Comparison of ENCODE assay signal across 8 mouse cellular contexts in the genomic region with DNA sequence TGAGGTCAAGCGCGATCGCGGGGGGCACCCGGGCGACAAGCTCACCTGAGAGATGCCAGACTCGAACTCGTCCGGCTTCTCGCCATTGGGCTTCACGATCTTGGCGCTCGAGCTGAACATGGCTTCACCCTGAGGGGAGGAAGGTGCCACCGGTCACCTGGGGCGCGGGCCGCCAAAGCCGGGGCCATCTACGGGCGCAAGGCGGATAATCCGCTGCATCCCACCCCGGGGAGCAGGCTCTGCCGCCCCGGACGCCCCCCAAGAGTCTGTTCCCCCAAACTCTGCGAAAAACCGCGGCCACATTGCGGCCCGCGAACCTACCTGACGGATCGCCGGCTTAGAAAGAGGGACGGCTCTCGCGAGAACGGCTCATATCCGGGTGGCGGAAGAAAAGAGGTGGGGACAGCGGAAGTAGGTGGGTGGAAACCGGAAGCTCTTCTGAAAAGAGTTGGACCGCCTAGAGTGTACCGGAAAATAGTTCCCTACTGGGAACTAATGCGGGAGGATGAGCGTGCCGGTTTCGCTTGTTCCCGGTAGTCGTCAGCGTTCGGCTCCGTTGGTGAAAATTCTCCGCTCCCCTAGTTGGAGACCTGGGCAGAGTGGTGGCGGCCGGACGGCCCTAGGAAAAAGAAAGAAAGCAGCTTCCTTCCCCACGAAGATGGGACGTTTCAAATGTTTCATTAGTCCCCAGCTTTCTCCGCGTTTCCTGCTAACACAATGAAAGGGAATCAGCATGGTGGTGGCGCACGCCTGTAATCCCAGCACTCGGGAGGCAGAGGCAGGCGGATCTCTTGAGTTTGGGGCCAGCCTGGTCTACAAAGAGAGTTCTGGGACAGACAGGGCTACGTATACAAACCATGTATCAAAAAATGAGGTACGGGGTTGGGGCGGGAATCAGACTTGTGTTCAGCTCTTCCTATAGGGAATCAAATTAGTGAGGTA. TPM values are rescaled to one million over a fixed set of nuclear protein-coding genes. Genes with fewer than 3 reads are reported as not detected.
A peak's percentile ranks its signal among the peaks of the same experiment; 100 is the strongest.
DNase-seq lines count a peak whose midpoint lies in the region; ATAC-seq lines count a peak whose summit lies in the region.

A gene (minus strand): TSS at position 419 of the 942 bp plus-strand sequence.

- peaks cover 16% of the 10 kb centered on the region for H3K4me1 ChIP-seq in hindbrain, embryonic 16.5 days (ENCODE audit: control insufficient read depth, insufficient read depth, low read depth, low read length)

- H3K79me2 ChIP-seq in macrophage (ENCODE audit: inconsistent target) = peaks cover 35% of the 10 kb centered on the region

- H3K9ac ChIP-seq in hindbrain, embryonic 16.5 days (ENCODE audit: low read depth, low read length) = peak within 1 kb of the TSS; percentile 83

- H3K36me3 ChIP-seq in hindbrain, embryonic 16.5 days (ENCODE audit: control insufficient read depth, insufficient read depth, low read length) = peaks cover 20% of the 10 kb centered on the region
- H3K36me3 ChIP-seq in macrophage (ENCODE audit: inconsistent target) = peaks cover 31% of the 10 kb centered on the region

- WGBS in hindbrain, embryonic 16.5 days = 6% methylated on average over 66 of the region's 69 CpGs
- 6% methylated on average over 67 of the region's 69 CpGs for WGBS in macrophage (ENCODE audit: missing documents)

- H3K27me3 ChIP-seq in hindbrain, embryonic 16.5 days (replicated peaks; ENCODE audit: control insufficient read depth, insufficient read depth, low read length) = no peaks in the 10 kb centered on the region

- ATAC-seq in hindbrain, embryonic 16.5 days = peak; percentile 97

- H3K4me2 ChIP-seq in hindbrain, embryonic 16.5 days (ENCODE audit: low read length) = peak within 1 kb of the TSS; percentile 80

- peak within 1 kb of the TSS; percentile 83 for H3K27ac ChIP-seq in hindbrain, embryonic 16.5 days (ENCODE audit: low read depth, low read length)
- peak within 1 kb of the TSS; percentile 67 for H3K27ac ChIP-seq in macrophage

- peak within 1 kb of the TSS; percentile 62 for H3K4me3 ChIP-seq in hindbrain, embryonic 16.5 days (ENCODE audit: low read length)
- H3K4me3 ChIP-seq in macrophage (ENCODE audit: inconsistent target) = peak within 1 kb of the TSS; percentile 77

- no peaks in the 10 kb centered on the region for H3K9me3 ChIP-seq in hindbrain, embryonic 16.5 days (ENCODE audit: control insufficient read depth, low read length)

- DNase-seq in WW6 (ENCODE audit: low read depth, low spot score) = peak; percentile 83
- peak; percentile 79 to 93 for DNase-seq in cerebellum, postnatal 4 days (ENCODE audit: low spot score in 2 of 2)
- DNase-seq in gastrocnemius, adult 18-20 months (ENCODE audit: low spot score) = peak; percentile 95
- DNase-seq in left cerebral cortex, adult 18-20 months (ENCODE audit: low spot score in 2 of 2) = peak; percentile 92 to 93
- peak; percentile 93 for DNase-seq in right cerebral cortex, adult 18-20 months
- peak; percentile 71 for DNase-seq in urinary bladder, postnatal 10 days (ENCODE audit: low spot score)

RNA-seq across cellular contexts. Expression of the gene that starts here (rescaled TPM):
- total RNA-seq in gastrocnemius, adult 18-20 months (2021) = 100 to 1,000 TPM; 148 to 164 TPM
- polyA plus RNA-seq in hindbrain, embryonic 16.5 days (2015; fragmentation: Nextera tagmentation; extraction: Ambion mirVana) = 315 and 319 TPM in 2 replicates
- 100 to 1,000 TPM; 302 to 311 TPM for total RNA-seq in left cerebral cortex, adult 18-20 months (2021)
- 100 to 1,000 TPM in 2 of 26 experiments, 10 to 100 TPM in 24; 31.6 to 186 (median 66.2) TPM for total RNA-seq in macrophage (2018; cell fraction: chromatin; rRNA removed)
- total RNA-seq in macrophage (2018; cell fraction: cytosol; rRNA removed) = 1,000 to 10,000 TPM in 1 of 26 experiments, 100 to 1,000 TPM in 25; 298 to 1,166 (median 499) TPM
- total RNA-seq in macrophage (2018; cell fraction: nucleus; rRNA removed) = 100 to 1,000 TPM in 6 of 26 experiments, 10 to 100 TPM in 20; 55.8 to 163 (median 87.8) TPM
- 564 to 875 TPM (median 829 TPM) in 3 replicates for polyA plus RNA-seq in macrophage (2018)

Comparison
In these comparisons a context has a peak if more than half of its experiments do, and no peak if none do; other contexts are left out.
1. Peak in every context shown above with its lines: DNase-seq, ATAC-seq, H3K4me3 ChIP-seq and H3K27ac ChIP-seq.